Mouse (Mus musculus) effector memory CD4-positive, alpha-beta T cell, adult 5 months (primary cell): Measurements from ENCODE around the gene Endog. TPM values are rescaled to one million over a fixed set of nuclear protein-coding genes. Genes with fewer than 3 reads are reported as not detected.

Experiments
- polyA plus RNA-seq: library from polyadenylated mRNA; unstranded; fragments of 100-300 nt; shearing (Covaris generic); gene quantifications from one replicate; pipeline ENCODE4 v1.2.1, GENCODE M21; 2017

Endog gene
- 19.4 TPM for polyA plus RNA-seq

DNA sequence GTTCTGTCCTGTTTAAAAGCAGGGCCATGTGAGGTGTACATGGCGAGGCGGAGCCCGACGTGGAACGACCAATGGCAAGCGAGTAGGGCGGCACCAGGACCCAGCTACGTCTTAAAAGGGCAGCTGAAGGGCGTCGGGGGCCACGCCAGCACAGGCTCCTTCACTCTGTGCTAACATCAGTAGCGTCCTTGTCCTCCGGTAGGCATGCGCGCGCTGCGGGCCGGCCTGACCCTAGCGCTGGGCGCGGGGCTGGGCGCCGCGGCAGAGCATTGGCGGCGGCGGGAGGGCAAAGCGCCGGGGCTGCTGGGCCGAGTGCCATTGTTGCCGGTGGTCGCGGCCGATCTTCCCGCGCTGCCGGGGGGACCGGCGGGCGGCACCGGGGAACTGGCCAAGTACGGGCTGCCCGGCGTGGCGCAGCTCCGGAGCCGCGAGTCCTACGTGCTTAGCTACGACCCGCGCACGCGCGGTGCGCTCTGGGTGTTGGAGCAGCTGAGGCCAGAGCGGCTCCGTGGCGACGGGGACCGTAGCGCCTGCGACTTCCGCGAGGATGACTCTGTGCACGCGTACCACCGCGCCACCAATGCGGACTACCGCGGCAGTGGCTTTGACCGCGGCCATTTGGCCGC lies at the start of gene Endog:
Gene Endog (plus strand): TSS at position 123 of the 626 bp plus-strand sequence.

GRCm38 (mm10) chr2:30124472-30125274 lies 46.6 kb upstream of the Endog start, which contains the start of gene Zer1:
Gene Zer1, minus strand, starts transcription at chr2:30124585.

GRCm38 (mm10) chr2:30133613-30134377 lies 37.5 kb upstream of the Endog start, which contains the start of gene Tbc1d13:
Gene Tbc1d13, plus strand, starts transcription at chr2:30133746.

DNA sequence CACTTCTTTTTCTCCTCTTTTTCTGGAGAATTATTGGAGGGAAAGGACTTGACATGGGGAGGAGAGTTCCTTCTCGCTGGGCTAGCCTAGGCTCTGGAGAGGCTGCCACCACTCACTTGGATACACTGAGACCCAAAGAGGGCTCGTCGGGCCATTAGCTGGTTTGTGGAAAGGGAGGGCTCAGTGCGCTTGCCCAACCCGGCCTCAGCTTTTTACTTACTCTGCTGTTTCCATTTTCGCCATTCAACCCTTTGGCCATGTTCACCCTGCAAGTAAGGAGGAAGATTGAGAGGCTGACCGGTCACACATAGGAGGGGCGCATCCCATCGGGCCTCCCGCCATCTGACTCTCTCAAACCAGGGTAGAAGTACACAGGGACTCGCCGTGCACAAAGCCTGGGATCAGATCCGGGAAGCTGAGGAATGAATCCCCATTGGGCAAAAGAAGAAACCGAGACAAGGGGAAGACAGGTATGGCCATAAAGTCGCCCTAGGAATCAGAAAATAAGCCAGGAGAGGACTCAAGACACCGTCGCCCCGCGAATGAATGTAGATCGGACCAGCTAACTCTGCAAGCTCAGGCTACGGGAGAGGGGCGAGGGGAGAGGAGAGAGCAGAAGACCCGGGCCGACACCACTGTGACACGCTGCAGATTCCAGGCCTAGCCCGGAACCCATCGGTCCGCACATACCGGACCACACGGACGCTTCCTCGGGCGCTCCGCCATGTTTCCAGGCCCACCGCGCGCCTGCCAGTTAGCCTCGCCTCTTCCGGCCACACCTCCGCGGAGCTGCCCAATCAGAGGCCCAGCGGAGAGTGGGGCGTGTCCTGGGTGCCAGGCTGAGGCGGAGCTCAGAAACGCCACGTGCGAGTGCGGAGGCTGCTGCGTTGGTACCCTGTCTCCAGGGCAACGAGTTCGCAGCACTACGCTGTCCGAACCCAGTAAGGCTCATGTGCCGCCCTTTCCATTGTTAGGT lies 6.7 kb downstream of the Endog start, which contains the start of gene Spout1:
Gene Spout1 (minus strand): TSS at position 760 of the 976 bp plus-strand sequence.

DNA sequence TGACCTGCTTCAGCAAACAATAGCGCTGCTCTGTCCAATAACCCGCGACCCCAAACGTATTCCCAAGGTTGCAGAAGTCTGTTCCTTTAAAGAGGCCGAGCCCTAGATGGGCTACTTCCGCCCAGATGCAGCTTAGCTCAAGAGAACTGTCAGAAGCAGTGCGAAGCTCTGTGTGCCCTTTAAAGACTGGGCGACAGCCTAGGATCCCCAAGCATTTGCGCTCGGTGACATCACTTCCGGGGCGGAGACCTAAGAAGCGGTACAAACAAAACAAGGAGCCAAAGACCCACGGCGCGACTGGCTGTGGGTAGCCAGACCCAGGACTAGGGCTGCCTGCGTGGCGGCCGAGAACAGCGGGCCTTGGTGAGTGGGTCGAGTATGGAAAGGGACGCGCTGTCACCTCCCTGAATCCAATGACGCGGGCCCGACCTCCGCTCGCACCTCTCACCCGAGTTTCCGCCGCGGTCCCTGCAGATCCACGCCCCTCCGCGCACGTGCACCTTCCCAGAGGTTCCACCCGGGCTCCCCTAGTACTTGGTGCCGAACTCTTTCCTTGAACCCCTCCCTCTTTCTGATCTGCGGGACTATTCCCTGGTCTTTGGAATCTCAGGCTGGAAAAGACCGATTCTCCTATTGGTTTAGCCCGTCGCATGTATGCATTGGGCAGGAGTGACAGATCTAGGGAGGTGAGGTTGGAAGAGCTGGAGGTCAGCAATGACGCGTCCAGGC lies 34.5 kb downstream of the Endog start, which contains the start of gene Kyat1:
Gene Kyat1 (minus strand): TSS at position 219 of the 729 bp plus-strand sequence.

Other genes with a start within 250 kb of the Endog start
- 46.3 TPM for gene Gle1, start 236.1 kb upstream of the Endog start, polyA plus RNA-seq
- 87.5 TPM for gene Sptan1, start 205.9 kb upstream of the Endog start, polyA plus RNA-seq
- gene Wdr34, start 122.6 kb upstream of the Endog start, polyA plus RNA-seq: 2.3 TPM
- 282 TPM for gene Set, start 114.1 kb upstream of the Endog start, polyA plus RNA-seq
- gene Pkn3, start 93.8 kb upstream of the Endog start, polyA plus RNA-seq: 1.7 TPM
- gene Zdhhc12, start 77.8 kb upstream of the Endog start, polyA plus RNA-seq: 8.1 TPM
- gene Zer1, start 46.9 kb upstream of the Endog start, polyA plus RNA-seq: 34.9 TPM
- 5.0 TPM for gene Tbc1d13, start 37.7 kb upstream of the Endog start, polyA plus RNA-seq
- 25.6 TPM for gene Spout1, start 7.0 kb downstream of the Endog start, polyA plus RNA-seq
- gene Kyat1, start 34.4 kb downstream of the Endog start, polyA plus RNA-seq: 5.6 TPM
- gene Lrrc8a, start 66.2 kb downstream of the Endog start, polyA plus RNA-seq: 4.2 TPM
- 0.92 TPM for gene Gm28035, start 69.1 kb downstream of the Endog start, polyA plus RNA-seq
- 1.6 TPM for gene Phyhd1, start 94.7 kb downstream of the Endog start, polyA plus RNA-seq
- not detected for gene Gm28038, start 109.5 kb downstream of the Endog start, polyA plus RNA-seq
- gene Dolk, start 114.8 kb downstream of the Endog start, polyA plus RNA-seq: 9.0 TPM
- 20.7 TPM for gene Nup188, start 114.9 kb downstream of the Endog start, polyA plus RNA-seq
- 99.5 TPM for gene Sh3glb2, start 187.8 kb downstream of the Endog start, polyA plus RNA-seq
- 7.7 TPM for gene Miga2, start 192.7 kb downstream of the Endog start, polyA plus RNA-seq
- gene Dolpp1, start 220.8 kb downstream of the Endog start, polyA plus RNA-seq: 21.1 TPM
- 10.1 TPM for gene Crat, start 244.3 kb downstream of the Endog start, polyA plus RNA-seq
- 79.7 TPM for gene Ptpa, start 244.5 kb downstream of the Endog start, polyA plus RNA-seq